Mouse (Mus musculus): ENCODE measurements around the gene Pla2g3. TPM values are rescaled to one million over a fixed set of nuclear protein-coding genes. Genes with fewer than 3 reads are reported as not detected.

Gene Pla2g3
- polyA plus RNA-seq, 1 experiment from 2014 or later = 0.44 TPM

DNA sequence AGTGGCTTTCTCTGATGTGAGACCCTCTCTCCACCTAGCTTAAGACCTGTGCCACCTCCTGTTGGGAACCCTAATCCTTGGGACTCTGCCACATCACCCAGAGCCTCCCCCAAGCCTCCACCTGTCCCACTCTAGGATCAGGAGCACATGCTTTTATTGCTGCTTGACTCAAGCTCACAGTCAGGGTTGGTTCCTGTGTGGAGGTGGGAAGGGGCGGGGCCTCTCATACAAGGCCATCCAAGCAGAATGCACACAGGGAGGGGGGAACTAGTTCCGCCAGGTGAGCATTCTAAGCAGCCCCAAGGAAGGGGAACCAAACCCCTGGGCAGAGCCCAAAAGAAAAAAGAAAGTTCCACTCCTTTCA lies 29.0 kb upstream of the Pla2g3 start:
- Histone ChIP-seq H3K27ac (peak overlapping the region; percentile 37; the same call in 1 of the 2 replicates), H3K27me3 (no peaks in the 10 kb centered on the region), H3K4me3 (replicated peaks) (no peak overlapping the region), H3K9me3 (replicated peaks) (no peaks in the 10 kb centered on the region), H3K4me1 (0 out of 2 replicates have a peak, but pooled peaks cover 3% of the 10 kb centered on the region), H3K9ac (no peak overlapping the region), H3K4me2 (no peak overlapping the region), H3K36me3 (peaks cover 24% of the 10 kb centered on the region)
- ATAC-seq (replicated peaks; ENCODE audit: low FRiP score) = peak; percentile 18; the same call in 1 of the 2 replicates
- WGBS = 91% methylated on average over 2 of the region's 2 CpGs

DNA sequence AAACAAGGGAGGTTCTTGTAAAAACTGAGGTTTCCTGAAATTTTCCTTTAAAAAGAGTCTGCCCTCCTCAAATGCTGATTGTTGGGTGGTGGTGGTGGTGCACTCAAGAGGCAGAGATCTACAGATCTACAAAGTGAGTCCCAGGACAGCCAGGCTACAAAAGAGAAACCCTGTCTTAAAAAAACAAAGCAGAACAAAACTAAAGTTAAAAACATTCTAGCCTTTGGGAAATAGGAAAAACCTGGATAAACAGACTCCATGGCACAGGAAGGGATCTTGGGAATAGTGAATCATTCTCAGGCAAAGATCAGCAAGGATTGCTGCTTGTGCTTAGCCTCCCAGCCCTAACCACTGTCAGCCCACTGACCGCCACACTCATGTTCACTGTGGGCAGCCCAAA lies 25.2 kb upstream of the Pla2g3 start:
- Histone ChIP-seq H3K36me3 (no peaks in the 10 kb centered on the region), H3K27ac (no peak overlapping the region), H3K27me3 (no peaks in the 10 kb centered on the region), H3K4me3 (replicated peaks) (no peak overlapping the region), H3K4me2 (no peak overlapping the region), H3K4me1 (0 out of 2 replicates have a peak, but pooled peaks cover 3% of the 10 kb centered on the region), H3K9ac (no peak overlapping the region), H3K9me3 (replicated peaks) (no peaks in the 10 kb centered on the region)
- ATAC-seq (replicated peaks; ENCODE audit: low FRiP score) = no peak
- 88% methylated on average over 1 of the region's 1 CpGs for WGBS

DNA sequence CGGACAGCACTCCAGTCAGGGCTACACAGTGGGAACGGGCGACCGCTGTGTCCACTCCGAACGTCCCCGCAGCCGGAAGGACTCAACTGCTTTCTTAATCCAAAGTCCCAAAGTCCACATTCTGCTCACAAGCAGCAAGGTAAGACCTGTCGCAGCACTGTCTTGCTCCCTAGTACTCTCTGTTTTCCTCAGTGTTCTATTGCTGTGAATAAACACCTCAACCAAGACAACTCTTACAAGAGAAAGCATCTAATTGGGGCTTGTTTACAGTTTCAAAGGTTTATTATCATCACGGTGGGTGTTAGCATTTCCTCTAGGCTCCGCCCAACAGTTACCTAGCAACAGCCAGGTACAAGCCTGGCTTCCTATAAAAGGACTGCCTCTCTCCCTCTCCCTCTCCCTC lies 16.6 kb upstream of the Pla2g3 start:
- no peak overlapping the region for H3K4me3 ChIP-seq (replicated peaks)
- 18% methylated on average over 11 of the region's 11 CpGs for WGBS
- 0 out of 2 replicates have a peak overlapping the region, but pooled peaks have one; percentile 27 for H3K4me2 ChIP-seq
- H3K36me3 ChIP-seq = no peaks in the 10 kb centered on the region
- H3K27me3 ChIP-seq = no peaks in the 10 kb centered on the region
- H3K4me1 ChIP-seq = no peaks in the 10 kb centered on the region
- ATAC-seq (replicated peaks; ENCODE audit: low FRiP score) = peak; percentile 58; the same call in 1 of the 2 replicates
- no peaks in the 10 kb centered on the region for H3K9me3 ChIP-seq (replicated peaks)
- no peak overlapping the region for H3K9ac ChIP-seq
- H3K27ac ChIP-seq = no peak overlapping the region

DNA sequence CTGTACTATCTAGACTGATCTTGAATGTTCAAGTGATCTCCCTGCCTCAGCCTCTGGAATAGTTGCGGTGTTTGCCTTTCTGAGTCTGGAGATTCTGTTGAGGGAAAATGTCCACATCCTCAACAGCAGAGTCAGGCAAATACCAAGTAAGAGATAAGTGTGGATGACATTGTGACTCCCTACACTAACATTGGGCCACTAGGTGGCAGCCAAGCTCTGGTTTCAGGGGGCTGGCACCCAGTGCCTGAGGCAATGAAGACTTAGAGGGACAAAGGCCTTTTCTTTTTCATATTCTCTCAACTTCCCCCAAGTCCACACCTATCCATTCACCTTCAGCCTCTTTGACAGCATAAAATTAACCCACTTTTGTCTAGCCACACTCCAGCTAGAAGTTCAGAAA lies 15.6 kb upstream of the Pla2g3 start:
- Histone ChIP-seq H3K4me2 (no peak overlapping the region), H3K4me3 (replicated peaks) (no peak overlapping the region), H3K36me3 (no peaks in the 10 kb centered on the region), H3K9me3 (replicated peaks) (no peaks in the 10 kb centered on the region), H3K27me3 (no peaks in the 10 kb centered on the region), H3K4me1 (no peaks in the 10 kb centered on the region), H3K9ac (no peak overlapping the region), H3K27ac (no peak overlapping the region)
- ATAC-seq (replicated peaks; ENCODE audit: low FRiP score) = no peak; the same call in 1 of the 2 replicates
- 24% methylated on average over 1 of the region's 1 CpGs for WGBS

DNA sequence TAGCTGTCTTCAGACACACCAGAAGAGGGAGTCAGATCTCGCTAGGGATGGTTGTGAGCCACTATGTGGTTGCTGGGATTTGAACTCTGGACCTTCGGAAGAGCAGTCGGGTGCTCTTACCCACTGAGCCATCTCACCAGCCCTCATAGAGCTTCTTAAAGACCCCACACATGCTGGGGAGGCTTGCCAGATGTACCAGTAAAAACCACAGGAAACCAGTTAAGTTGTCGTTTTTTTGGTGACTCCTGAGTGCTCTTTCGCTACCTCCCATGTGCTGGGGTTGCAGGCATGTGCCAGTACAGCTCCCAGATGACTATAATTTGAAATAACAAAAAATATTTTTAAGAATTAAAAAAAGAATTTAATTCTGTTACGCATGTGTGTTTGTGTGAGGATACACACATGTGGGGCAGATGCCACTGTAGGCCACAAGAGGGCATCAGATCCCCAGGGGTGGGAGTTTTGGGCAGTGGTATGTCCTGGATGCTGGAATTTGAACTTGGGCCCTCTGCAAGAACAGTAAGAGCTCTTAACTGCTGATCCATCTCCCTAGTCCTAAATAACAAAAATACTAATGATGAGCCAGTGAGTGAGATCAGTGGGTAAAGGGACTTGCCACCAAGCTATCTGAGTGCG lies 13.5 kb upstream of the Pla2g3 start:
- no peak overlapping the region for H3K4me2 ChIP-seq
- no peak overlapping the region for H3K9ac ChIP-seq
- H3K27me3 ChIP-seq = no peaks in the 10 kb centered on the region
- H3K36me3 ChIP-seq = no peaks in the 10 kb centered on the region
- 90% methylated on average over 7 of the region's 7 CpGs for WGBS
- ATAC-seq (replicated peaks; ENCODE audit: low FRiP score) = no peak
- no peak overlapping the region for H3K4me3 ChIP-seq (replicated peaks)
- no peaks in the 10 kb centered on the region for H3K9me3 ChIP-seq (replicated peaks)
- H3K4me1 ChIP-seq = no peaks in the 10 kb centered on the region
- H3K27ac ChIP-seq = no peak overlapping the region

DNA sequence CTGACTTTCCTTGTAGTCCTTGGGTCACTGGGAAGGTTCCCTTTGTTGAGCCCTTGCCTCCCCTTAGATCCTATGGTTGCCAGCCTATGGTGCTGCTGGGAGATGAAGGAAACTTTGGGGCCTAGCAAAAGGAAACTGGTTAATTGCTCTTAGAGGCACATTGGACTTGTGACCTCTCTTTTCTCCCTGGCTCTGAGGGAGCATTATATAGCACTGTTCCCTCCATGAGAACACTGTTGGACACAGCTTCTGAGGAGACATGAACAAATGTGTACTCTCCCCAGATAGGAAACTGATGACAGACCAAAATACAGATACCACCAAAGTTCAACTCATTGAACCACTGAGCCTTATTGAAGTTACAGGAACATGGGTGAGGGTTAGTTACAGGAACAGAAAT lies 12.6 kb upstream of the Pla2g3 start:
- no peak for ATAC-seq (replicated peaks; ENCODE audit: low FRiP score)
- Histone ChIP-seq H3K4me2 (no peak overlapping the region), H3K4me3 (replicated peaks) (no peak overlapping the region), H3K27me3 (no peaks in the 10 kb centered on the region), H3K27ac (no peak overlapping the region), H3K9ac (no peak overlapping the region), H3K36me3 (no peaks in the 10 kb centered on the region), H3K9me3 (replicated peaks) (no peaks in the 10 kb centered on the region), H3K4me1 (no peaks in the 10 kb centered on the region)

DNA sequence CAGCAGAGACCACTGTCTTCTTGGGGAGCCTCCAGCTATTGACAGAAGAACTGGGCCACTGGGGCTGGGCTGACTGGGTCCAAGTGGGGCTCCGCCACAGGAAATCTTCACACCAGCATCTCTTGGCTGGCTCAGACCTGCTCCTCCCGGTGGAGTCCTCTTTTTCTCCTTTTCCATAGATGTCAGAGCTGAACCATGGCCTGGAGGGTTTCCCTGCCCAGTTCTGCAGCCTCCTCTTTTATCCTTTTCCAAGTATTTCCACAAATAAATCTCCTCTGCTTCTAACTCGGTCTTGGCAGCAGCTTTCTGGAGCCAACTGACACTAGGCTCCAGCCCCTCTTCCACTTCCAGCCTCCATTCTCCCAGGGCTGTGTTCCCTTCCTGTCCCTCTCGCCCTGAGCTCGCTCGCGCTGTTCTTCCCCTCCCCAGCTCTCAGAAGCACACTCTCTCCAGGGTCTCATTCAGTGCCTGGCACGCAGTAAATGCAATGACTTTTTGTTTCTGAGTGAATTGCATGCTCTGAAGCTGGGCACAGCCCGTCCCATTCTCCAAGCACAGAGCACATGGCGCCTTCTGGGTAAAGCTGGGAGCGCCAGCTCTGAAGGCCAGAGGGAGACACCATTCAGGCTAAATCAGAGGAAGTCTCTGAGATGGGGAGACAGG lies 4.0 kb upstream of the Pla2g3 start:
- 56% methylated on average over 11 of the region's 11 CpGs for WGBS

DNA sequence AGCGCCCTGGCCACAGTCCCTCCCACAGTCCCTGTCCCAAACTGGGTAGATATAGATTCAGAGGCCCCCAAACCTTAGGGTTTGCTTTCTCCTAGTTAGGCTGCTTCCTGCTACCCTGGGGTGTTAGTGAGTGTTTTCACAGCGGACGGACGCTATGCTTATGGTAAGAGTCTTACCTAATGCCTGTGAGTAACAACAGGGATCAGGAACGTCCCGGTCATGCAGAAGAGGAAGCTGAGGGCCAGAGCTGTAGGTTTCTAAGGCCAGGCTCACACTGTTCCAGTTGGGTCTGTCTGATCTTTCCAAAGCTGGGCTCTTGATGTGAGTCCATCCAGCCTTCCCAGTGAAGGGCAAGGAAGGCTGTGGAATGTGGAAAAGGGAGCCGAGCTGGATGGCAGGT lies 1.7 kb upstream of the Pla2g3 start:
- no peaks in the 10 kb centered on the region for H3K27me3 ChIP-seq

More for the DNA sequence above, 4.0 kb upstream of the Pla2g3 start:
- no peak for ATAC-seq (replicated peaks; ENCODE audit: low FRiP score)
- H3K27me3 ChIP-seq = no peaks in the 10 kb centered on the region
- H3K4me2 ChIP-seq = no peak overlapping the region
- H3K4me3 ChIP-seq (replicated peaks) = no peak overlapping the region
- no peaks in the 10 kb centered on the region for H3K9me3 ChIP-seq (replicated peaks)
- peaks cover 5% of the 10 kb centered on the region; the same call in 1 of the 2 replicates for H3K4me1 ChIP-seq
- H3K36me3 ChIP-seq = no peaks in the 10 kb centered on the region
- H3K27ac ChIP-seq = 0 out of 2 replicates have a peak overlapping the region, but pooled peaks have one; percentile 18
- H3K9ac ChIP-seq = no peak overlapping the region

DNA sequence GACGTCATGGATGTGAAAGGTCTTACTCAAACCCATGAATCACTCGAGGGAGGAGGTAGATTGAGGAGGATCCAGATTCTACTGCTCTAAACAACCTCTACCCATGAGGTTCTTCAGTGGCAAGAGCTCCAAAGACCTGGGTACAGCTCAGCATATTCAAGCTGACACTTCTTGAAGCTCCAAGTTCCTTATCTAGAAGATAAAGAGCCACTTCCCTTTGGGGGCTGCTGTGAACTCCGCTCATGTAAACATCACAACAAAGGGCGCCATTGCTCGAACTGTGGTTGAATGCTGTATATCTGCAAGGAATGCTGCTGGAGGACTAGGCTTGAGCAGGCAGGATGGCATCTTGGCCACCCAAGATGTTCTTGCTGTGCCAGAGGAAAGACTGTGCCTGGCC lies 952 bp downstream of the Pla2g3 start:
- Histone ChIP-seq H3K36me3 (no peaks in the 10 kb centered on the region), H3K4me1 (peaks cover 5% of the 10 kb centered on the region; the same call in 1 of the 2 replicates), H3K4me3 (replicated peaks) (no peak overlapping the region), H3K9me3 (replicated peaks) (no peaks in the 10 kb centered on the region), H3K9ac (no peak overlapping the region), H3K4me2 (no peak overlapping the region), H3K27ac (no peak overlapping the region), H3K27me3 (no peaks in the 10 kb centered on the region)
- 86% methylated on average over 5 of the region's 5 CpGs for whole genome bisulfite sequencing
- no peak for ATAC-seq (replicated peaks; ENCODE audit: low FRiP score)

More for the DNA sequence above, 1.7 kb upstream of the Pla2g3 start:
- 73% methylated on average over 7 of the region's 7 CpGs for WGBS
- H3K27ac ChIP-seq = no peak overlapping the region
- no peaks in the 10 kb centered on the region for H3K9me3 ChIP-seq (replicated peaks)
- H3K4me1 ChIP-seq = peaks cover 5% of the 10 kb centered on the region; the same call in 1 of the 2 replicates
- H3K9ac ChIP-seq = no peak overlapping the region
- ATAC-seq (replicated peaks; ENCODE audit: low FRiP score) = no peak
- H3K4me2 ChIP-seq = no peak overlapping the region
- no peaks in the 10 kb centered on the region for H3K36me3 ChIP-seq
- no peak overlapping the region for H3K4me3 ChIP-seq (replicated peaks)

DNA sequence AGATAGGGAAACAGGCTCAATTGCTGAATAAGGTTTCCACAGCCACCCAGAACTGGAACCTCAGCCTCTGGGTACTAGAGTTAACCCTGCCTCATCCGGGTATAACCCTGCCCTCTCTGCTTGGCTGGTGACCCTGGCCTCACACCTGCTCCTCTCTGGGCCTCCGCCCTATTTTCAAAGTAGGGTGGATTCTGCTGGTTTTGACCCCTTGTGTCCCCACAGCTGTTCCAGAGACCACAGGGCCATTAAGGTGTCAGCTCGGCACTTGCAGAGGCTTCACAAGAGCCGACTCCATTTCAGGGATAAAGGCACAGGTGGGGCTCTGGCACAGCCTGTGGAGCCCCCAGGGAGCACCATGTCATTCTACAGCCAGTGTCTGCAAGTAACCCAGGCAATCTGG lies 4.7 kb downstream of the Pla2g3 start:
- no peak overlapping the region for H3K27ac ChIP-seq
- no peaks in the 10 kb centered on the region for H3K27me3 ChIP-seq
- WGBS = 53% methylated on average over 4 of the region's 4 CpGs
- peaks cover 11% of the 10 kb centered on the region; the same call in 1 of the 2 replicates for H3K4me1 ChIP-seq
- H3K36me3 ChIP-seq = no peaks in the 10 kb centered on the region
- ATAC-seq (replicated peaks; ENCODE audit: low FRiP score) = no peak
- H3K4me2 ChIP-seq = no peak overlapping the region
- H3K9me3 ChIP-seq (replicated peaks) = no peaks in the 10 kb centered on the region
- no peak overlapping the region for H3K9ac ChIP-seq
- H3K4me3 ChIP-seq (replicated peaks) = no peak overlapping the region

DNA sequence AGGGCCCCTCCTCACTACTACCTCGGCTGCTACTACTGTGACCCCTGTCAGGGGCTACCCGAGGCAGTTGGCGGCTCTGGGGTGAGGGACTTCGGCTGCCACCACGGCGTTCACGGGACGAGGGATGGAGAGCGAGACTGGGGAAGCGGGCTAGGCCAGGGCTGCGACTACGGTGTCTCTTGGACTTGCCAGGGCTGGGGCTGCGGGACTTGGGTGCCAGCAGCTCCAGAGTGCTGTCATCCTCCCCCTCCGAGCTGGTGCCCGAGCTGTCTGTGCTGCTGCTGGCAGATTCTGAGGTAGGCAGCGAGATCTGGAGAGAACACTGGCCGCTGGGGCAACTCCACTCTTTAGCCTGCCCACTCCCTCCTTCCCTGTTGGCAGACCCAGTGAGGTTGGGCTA lies 6.8 kb downstream of the Pla2g3 start:
- peaks cover 6% of the 10 kb centered on the region; the same call in 1 of the 2 replicates for H3K4me1 ChIP-seq
- WGBS = 79% methylated on average over 17 of the region's 17 CpGs
- no peak for ATAC-seq (replicated peaks; ENCODE audit: low FRiP score)
- H3K4me2 ChIP-seq = no peak overlapping the region
- H3K27ac ChIP-seq = no peak overlapping the region
- no peaks in the 10 kb centered on the region for H3K36me3 ChIP-seq
- H3K27me3 ChIP-seq = no peaks in the 10 kb centered on the region
- no peak overlapping the region for H3K9ac ChIP-seq
- no peak overlapping the region for H3K4me3 ChIP-seq (replicated peaks)
- no peaks in the 10 kb centered on the region for H3K9me3 ChIP-seq (replicated peaks)

DNA sequence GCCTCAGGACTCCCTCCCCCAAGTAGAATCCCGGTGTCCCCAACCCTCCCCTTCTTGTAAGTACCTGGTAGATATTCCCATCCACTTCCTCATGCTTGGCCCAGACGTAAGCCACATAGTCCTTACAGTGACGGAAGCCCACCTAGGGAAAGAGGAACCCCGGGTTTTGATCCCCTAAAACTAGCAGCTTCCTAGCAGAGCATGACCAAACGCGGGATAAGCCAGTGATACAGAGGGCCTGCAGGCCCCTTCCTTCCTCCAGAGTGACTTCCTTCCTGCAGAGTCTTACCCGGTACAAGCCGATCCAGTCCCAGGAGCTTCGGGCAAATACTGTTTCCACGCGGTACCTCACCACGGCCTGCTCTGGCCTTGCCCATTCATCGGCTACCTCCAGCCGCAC lies 7.4 kb downstream of the Pla2g3 start:
- Histone ChIP-seq H3K9ac (no peak overlapping the region), H3K36me3 (no peaks in the 10 kb centered on the region), H3K9me3 (replicated peaks) (no peaks in the 10 kb centered on the region), H3K27ac (no peak overlapping the region), H3K4me3 (replicated peaks) (no peak overlapping the region), H3K27me3 (no peaks in the 10 kb centered on the region), H3K4me1 (peaks cover 6% of the 10 kb centered on the region; the same call in 1 of the 2 replicates), H3K4me2 (no peak overlapping the region)
- ATAC-seq (replicated peaks; ENCODE audit: low FRiP score) = no peak
- WGBS = 78% methylated on average over 14 of the region's 14 CpGs
